Mouse (Mus musculus): ENCODE data around the gene Ccdc36. TPM values are rescaled to one million over a fixed set of nuclear protein-coding genes. Genes with fewer than 3 reads are reported as not detected.

The Ccdc36 gene
- total RNA-seq, 2 experiments from 2014 or later, result 0.16 TPM; not detected in 1

- DNase-seq, result no peak
- intact Hi-C loops (cut with DNase I; ENCODE audit: low total_unique reads), result no loop called here
Measured at GRCm38 (mm10) chr9:108450292-108451169, 22.2 kb upstream of the Ccdc36 start.

DNA sequence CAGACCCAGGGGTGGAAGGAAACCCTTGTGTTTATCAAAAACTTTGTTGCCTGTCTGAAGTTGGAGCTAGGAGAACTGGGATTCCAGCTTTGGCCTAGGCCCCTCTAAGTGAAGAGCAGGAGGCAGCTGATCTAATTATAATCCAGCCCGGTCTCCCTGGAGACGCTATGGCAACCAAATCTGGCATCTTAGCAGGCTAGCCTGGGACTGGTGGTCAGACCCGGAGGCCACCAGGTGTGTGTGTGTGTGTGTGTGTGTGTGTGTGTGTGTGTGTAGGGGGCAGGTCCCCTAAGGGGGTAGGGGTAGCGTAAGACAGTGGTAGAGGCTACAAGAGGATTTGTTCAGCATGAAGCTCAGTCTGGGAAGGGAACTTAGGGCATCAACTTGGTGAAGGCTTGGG lies 21.6 kb upstream of the Ccdc36 start:
- intact Hi-C loops (cut with DNase I; ENCODE audit: low total_unique reads), result no loop called here
- peak; percentile 36 for DNase-seq

DNA sequence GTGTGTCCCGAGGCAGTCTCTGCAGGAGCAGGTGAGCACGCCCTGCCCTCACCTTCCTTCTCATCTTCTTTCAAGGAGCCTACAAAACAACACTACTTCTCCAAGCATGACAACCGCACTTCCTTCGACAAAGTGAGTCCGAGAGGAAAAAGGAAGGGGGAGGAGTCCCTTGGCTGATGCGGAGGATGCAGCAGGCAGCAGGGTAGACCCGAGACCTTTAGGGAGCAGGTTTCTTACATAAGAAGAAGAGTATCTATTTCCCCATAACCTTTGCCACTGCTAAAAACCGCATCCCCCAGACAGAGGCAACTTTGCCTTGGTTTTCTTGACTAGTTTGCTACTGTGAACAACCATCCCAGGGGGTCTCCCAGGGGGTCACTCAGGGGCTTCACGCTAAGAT lies 16.8 kb upstream of the Ccdc36 start:
- intact Hi-C loops (cut with DNase I; ENCODE audit: low total_unique reads), result no loop called here
- DNase-seq, result no peak

DNA sequence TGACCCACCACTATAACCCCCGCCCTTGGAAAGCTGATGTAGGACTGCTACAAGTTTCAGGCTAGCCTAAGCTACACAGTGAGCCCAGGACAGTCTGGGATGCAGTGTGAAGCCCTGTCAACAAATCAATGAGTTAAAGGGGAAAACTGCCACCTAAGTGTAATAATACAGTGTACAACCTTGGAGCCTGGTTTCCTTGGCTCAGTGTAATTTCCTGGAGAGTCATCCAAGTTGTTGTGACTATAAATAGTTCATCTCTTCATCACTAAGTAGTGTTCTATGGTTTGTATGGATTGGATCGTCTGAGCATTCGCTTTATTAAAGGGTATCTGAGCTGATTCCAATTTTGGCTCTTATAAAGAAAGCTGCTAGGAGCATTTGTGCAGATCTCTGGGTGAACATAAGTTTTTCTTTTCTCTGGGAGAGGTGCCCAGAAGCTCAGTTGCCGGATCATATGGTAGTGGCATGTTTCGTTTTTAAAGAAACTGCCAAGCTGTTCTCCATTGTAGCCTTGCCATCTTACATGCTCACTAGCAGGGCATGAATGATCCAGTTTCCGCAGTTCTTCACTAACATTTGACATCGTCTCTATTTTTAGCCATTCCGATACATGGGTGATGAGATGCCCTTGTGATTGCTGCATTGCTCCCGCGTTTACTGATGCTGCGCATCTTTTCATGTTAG lies 13.1 kb upstream of the Ccdc36 start:
- DNase-seq, result no peak
- intact Hi-C loops (cut with DNase I; ENCODE audit: low total_unique reads), result no loop called here

DNA sequence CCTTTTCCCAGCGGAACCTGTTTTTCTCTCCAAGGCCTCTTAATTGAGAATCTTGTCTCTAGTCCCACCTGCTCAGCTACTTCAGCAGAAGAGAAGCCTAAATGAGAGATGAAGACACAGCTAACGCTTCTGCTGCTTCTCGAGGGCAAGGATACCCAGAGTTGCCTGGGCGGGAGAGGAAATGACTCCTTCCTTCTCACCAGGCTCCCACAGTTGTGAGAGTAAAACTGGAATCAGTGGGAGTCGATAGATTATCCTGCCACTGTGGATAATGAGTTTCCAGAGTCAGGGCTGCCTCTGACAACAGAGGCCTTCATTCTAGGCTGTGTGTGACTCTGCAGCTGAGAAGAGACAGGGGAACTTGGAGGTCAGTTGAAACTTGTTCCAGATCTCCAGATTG lies 12.2 kb upstream of the Ccdc36 start:
- no peak for DNase-seq
- intact Hi-C loops (cut with DNase I; ENCODE audit: low total_unique reads), result no loop called here

DNA sequence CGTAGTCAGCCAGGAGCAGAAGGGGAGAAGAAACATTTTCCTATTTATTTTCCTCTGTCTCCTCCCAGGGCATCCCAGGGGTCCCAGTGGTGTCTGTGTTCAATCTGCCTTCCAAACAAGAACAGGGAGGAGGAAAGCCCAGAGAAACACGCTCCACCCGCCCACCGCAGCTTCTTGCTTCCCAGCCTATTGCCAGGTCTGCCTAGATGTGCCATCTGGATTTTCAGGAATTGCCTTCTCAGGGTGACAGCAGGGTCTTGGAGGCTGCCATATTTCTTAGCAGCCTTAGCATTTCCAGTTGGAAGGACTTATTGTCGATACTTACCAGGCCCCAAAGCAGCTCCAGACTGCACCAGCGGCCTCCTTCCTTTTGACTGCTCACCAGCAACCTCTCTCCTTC lies 10.9 kb upstream of the Ccdc36 start:
- DNase-seq, result no peak
- intact Hi-C loops (cut with DNase I; ENCODE audit: low total_unique reads), result no loop called here

- no peak for DNase-seq
- intact Hi-C loops (cut with DNase I; ENCODE audit: low total_unique reads), result no loop called here
Measured at GRCm38 (mm10) chr9:108436182-108436581, 7.9 kb upstream of the Ccdc36 start, which contains the start of gene BC048562. Gene BC048562 (plus strand): TSS chr9:108436482.

- intact Hi-C loops (cut with DNase I; ENCODE audit: low total_unique reads), result no loop called here
- DNase-seq, result no peak
Measured at GRCm38 (mm10) chr9:108431431-108432067, 3.3 kb upstream of the Ccdc36 start.

DNA sequence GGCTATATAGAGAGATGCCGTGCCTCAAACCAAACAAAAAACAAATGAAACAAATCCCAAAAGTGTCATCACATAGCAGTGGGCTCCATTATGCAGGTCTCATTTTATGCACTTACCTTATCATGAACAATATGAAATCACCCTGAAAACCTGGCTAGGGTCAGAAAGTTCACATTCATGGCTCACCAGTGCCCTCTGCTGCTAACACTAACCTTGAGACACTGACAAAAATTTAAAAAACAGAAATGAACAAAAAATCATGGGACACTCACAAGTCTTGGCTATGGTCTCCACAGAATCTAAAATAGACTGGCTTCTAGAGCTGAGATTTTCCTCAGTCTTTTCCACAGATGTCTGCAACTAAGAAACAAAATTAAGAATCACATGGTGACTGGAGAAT lies 16.1 kb downstream of the Ccdc36 start:
- intact Hi-C loops (cut with DNase I; ENCODE audit: low total_unique reads), result no loop called here
- DNase-seq, result peak; percentile 24

DNA sequence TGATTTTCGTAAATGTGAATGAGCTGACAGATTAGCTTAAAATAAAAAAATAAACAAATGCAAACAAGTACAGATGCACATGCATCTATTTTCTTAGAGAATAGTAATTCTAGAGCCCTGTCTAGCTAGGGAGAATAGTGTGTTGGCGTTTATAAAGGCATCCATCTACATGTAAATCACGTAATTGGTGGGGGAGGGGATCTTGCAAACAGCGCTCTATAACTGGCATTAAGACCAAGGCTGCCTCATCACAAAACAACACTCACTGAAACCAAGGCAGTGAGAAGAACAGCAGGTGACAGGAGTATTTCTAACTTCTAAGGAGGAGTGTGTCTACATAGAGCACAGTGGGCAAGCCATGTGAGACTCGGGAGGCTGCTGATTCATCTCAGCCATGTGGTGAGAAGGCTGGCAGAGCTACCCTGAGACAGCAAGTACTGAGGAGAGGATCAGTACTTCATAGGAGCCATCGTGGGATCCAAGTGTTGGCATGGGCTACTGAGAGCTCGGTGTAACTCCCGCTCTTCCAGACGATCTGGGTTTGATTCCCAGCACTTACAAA lies 16.8 kb downstream of the Ccdc36 start:
- DNase-seq, result no peak
- intact Hi-C loops (cut with DNase I; ENCODE audit: low total_unique reads), result no loop called here

GRCm38 (mm10) chr9:108409535-108409934 lies 18.7 kb downstream of the Ccdc36 start:
- intact Hi-C loops (cut with DNase I; ENCODE audit: low total_unique reads), result no loop called here

GRCm38 (mm10) chr9:108404451-108404850 lies 23.8 kb downstream of the Ccdc36 start:
- no peak for DNase-seq
- intact Hi-C loops (cut with DNase I; ENCODE audit: low total_unique reads), result no loop called here

More at GRCm38 (mm10) chr9:108409535-108409934, 18.7 kb downstream of the Ccdc36 start:
- DNase-seq, result no peak

DNA sequence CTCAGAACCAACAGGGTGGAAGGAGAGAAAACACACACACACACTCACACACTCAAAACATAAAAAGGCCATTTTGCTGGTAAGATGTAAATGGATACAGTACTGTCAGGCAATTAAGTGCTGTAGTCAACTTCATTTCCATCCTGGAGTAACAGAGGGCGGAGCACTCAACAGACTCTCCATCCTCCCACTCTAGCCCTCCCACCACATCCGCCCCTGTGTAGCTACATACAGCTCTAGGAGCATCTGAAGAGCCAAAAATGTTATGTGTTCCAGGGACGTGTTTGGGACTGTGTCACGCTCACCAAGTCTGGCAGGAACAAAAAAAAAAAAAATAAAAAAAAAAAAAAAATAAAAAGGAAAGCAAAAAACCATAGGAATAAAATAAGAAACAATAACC lies 25.2 kb downstream of the Ccdc36 start:
- DNase-seq, result no peak
- intact Hi-C loops (cut with DNase I; ENCODE audit: low total_unique reads), result no loop called here

DNA sequence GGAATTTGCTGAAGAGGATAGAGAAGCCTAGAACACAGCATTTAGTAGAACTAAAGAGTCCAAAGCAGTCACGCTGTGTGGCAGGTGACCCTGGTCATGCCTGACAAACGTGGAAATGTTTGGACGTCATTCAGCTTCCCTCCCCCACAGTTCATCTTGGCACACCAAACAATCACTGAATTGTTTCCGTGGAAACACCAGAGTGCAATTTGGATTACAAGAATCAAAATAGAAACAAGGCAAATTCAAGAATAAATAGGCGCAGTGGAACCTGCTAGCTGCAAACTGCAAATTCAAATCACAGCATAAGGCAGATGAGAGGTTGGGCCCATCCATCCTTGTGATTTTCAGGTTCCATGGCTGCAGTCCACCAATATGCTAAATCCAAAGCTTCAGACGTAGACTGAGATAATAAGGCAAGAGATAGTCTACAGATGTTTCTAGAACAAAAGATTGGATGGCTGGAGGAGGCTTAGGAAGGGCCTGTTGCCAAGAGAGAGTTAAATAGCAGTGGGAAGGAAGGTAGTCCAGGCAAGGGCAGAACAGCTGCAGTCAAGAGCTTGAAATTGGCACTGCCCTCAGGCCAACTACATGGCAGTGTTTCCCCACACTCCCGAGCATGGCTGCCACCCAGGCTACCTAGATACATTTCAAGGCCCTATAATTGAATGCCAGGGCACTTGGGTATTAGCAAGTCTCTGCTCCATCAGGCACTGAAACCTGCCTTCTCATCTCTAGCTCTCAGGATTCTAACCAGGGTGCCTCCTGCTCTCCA lies 26.9 kb downstream of the Ccdc36 start:
- intact Hi-C loops (cut with DNase I; ENCODE audit: low total_unique reads), result no loop called here

DNA sequence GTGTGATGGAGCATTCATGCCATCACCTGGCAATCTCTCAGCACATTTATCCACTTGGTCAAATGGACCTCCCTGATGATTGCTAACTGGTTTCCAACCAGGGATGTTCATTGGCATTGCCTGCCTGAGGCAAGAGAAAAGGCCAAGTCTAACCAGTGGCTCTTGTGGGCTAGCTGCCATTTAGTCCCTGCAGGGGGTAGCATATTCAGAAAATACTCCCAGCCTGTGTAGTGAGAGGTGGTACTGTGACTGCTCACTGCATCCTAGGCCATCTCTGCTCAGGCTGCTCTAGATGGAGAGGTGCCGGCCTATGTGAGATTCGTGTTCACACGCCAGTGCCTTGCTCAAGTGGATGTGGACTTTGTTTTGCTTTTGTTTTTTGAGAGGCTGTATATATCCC lies 30.0 kb downstream of the Ccdc36 start:
- intact Hi-C loops (cut with DNase I; ENCODE audit: low total_unique reads), result no loop called here
- DNase-seq, result no peak

More for the DNA sequence above, 26.9 kb downstream of the Ccdc36 start:
- DNase-seq, result peak; percentile 67

GRCm38 (mm10) chr9:108395427-108395826 lies 32.9 kb downstream of the Ccdc36 start:
- intact Hi-C loops (cut with DNase I; ENCODE audit: low total_unique reads), result no loop called here

GRCm38 (mm10) chr9:108394191-108394590 lies 34.1 kb downstream of the Ccdc36 start:
- DNase-seq, result no peak
- intact Hi-C loops (cut with DNase I; ENCODE audit: low total_unique reads), result no loop called here

More at GRCm38 (mm10) chr9:108395427-108395826, 32.9 kb downstream of the Ccdc36 start:
- no peak for DNase-seq

DNA sequence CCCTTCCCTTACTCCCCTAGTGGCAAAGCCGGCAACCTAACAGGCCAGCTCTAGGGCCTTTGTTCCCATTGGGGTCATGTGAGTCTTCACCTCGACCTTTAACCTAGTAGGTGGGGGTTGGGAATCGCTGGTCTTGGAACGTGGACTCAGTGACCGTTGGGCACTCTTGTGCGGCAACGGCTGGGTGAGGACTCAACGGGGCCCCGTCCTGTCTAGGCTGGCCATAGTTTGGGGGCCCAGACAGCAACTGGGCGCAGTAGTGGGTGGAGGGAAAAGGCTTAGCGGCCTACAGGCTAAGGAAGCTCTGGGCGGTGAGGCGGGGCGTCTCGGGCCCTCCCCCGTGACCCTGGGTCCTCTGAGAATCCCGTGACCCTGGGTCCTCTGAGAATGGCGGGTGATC lies 35.6 kb downstream of the Ccdc36 start, which contains the start of gene 1700102P08Rik:
1700102P08Rik (plus strand) TSS at position 130 of the 400 bp plus-strand sequence.
- DNase-seq, result no peak
- intact Hi-C loops (cut with DNase I; ENCODE audit: low total_unique reads), result no loop called here

- intact Hi-C loops (cut with DNase I; ENCODE audit: low total_unique reads), result loop anchor here (10.0 kb wide), 1 partner anchor 146 kb away; no protein-coding TSS in a partner anchor
Measured at GRCm38 (mm10) chr9:108389220-108389619, 39.1 kb downstream of the Ccdc36 start.

More at GRCm38 (mm10) chr9:108389220-108389619, 39.1 kb downstream of the Ccdc36 start:
- no peak for DNase-seq
